Mouse (Mus musculus) midbrain, embryonic 15.5 days (tissue): Measurements from ENCODE around the gene Zfp580. TPM values are rescaled to one million over a fixed set of nuclear protein-coding genes. Genes with fewer than 3 reads are reported as not detected.
A peak's percentile ranks its signal among the peaks of the same experiment; 100 is the strongest.
"Not testable (repeated sequence)": the region's sequence is repeated elsewhere in the genome, so short reads cannot be mapped to it uniquely, and the experiment has no call there.

Experiments used
- ATAC-seq: fragments of 200-750 bp; cut with Nextera tagmentation; replicated peaks from 2 replicates; pipeline ENCODE4 v1.8.0; 2017; ENCODE audit warnings: moderate TSS enrichment
- H3K27ac ChIP-seq: fragments of 300-500 bp; sonication (generic); 2 replicates; pipeline ENCODE4 v1.5.1; 2015; ENCODE audit warnings: mild to moderate bottlenecking, inconsistent platforms
- H3K27me3 ChIP-seq: fragments of 300-500 bp; sonication (generic); replicated peaks from 2 replicates; pipeline ENCODE4 v1.6.1; 2015; ENCODE audit warnings: inconsistent platforms
- H3K36me3 ChIP-seq: fragments of 300-500 bp; sonication (generic); replicated peaks from 2 replicates; pipeline ENCODE4 v1.6.1; 2015; ENCODE audit warnings: inconsistent platforms
- H3K4me1 ChIP-seq: fragments of 300-500 bp; sonication (generic); 2 replicates; pipeline ENCODE4 v1.6.1; 2015; ENCODE audit warnings: inconsistent platforms
- H3K4me2 ChIP-seq: fragments of 300-500 bp; sonication (generic); 2 replicates; pipeline ENCODE4 v1.6.1; 2015; ENCODE audit warnings: inconsistent platforms, mild to moderate bottlenecking, moderate library complexity
- H3K4me3 ChIP-seq: fragments of 300-500 bp; sonication (generic); 2 replicates; pipeline ENCODE4 v1.5.1; 2015; ENCODE audit warnings: mild to moderate bottlenecking, inconsistent platforms
- H3K9ac ChIP-seq: fragments of 300-500 bp; sonication (generic); 2 replicates; pipeline ENCODE4 v1.6.1; 2015; ENCODE audit warnings: mild to moderate bottlenecking, inconsistent platforms
- H3K9me3 ChIP-seq: fragments of 300-500 bp; sonication (generic); 2 replicates; pipeline ENCODE4 v1.6.1; 2016; ENCODE audit warnings: inconsistent platforms
- WGBS: fragments of 180-500 bp; shearing (Covaris S2); methylation state at CpG from one replicate; pipeline ENCODE4 v1.1.7; 2015; ENCODE audit warnings: mixed read lengths; 5-methylcytosine and 5-hydroxymethylcytosine counted together
- polyA plus RNA-seq: library from polyadenylated mRNA; unstranded; fragments of >200 nt; fragmentation: Nextera tagmentation; extraction: Ambion mirVana; gene quantifications from 2 replicates; pipeline ENCODE4 v1.2.1, GENCODE M21; 2015

Zfp580 gene
- polyA plus RNA-seq, 1 experiment from 2014 or later: 110 TPM

DNA sequence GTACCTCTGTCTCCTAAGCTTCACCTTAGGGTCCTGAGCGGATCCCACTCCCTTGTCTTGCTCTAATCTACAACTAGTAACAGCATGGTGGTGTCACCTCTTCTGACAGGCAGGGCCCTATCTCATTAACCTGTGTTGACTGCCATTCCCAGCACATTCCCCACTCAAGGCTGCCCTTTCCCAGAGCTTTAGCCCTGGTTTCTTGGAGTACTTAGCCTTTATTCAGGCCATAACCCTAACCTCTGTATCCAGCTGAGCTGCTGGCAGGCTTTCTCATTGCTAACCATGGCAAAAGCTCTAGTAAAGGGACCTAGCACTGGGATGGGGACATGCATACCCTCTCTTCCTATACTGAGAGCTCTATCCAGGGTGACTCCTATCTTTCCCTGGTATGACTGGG, 7.3 kb downstream of the Zfp580 start:
- no peaks in the 10 kb centered on the region for H3K36me3 ChIP-seq
- no peak overlapping the region for H3K4me2 ChIP-seq
- H3K27ac ChIP-seq: no peak overlapping the region
- H3K27me3 ChIP-seq: peaks cover 22% of the 10 kb centered on the region
- H3K9me3 ChIP-seq: no peaks in the 10 kb centered on the region
- 91% methylated on average over 1 of the region's 1 CpGs for WGBS
- no peak for ATAC-seq
- no peak overlapping the region for H3K9ac ChIP-seq
- H3K4me1 ChIP-seq: peaks cover 71% of the 10 kb centered on the region
- H3K4me3 ChIP-seq: no peak overlapping the region; the same call in 1 of the 2 replicates

DNA sequence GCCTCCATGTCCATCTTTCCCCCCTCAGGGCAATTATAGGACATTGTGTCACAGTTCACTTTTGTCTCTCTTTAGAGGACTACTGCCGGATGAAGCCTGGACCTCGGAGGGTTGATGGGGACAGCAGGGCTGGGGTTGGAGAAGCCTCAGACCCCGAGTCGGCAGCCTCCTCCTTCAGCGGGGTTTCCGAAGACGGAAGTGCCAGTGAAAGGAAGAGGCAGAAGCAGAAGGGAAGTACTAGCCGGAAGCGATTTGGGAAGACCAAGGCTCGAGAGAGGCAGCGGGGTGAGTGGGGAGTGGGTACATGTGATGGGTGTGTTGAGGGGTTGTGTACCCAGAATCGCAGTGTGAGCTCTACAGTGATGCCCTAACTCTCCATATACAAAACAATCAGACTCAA, 8.1 kb downstream of the Zfp580 start:
- peaks cover 71% of the 10 kb centered on the region for H3K4me1 ChIP-seq
- no peak overlapping the region for H3K4me3 ChIP-seq
- H3K9me3 ChIP-seq: no peaks in the 10 kb centered on the region
- peak overlapping the region; percentile 99; the same call in 1 of the 2 replicates for H3K27ac ChIP-seq
- no peaks in the 10 kb centered on the region for H3K36me3 ChIP-seq
- WGBS: 94% methylated on average over 12 of the region's 12 CpGs
- peak overlapping the region; percentile 89 for H3K4me2 ChIP-seq
- H3K27me3 ChIP-seq: peaks cover 15% of the 10 kb centered on the region
- peak overlapping the region; percentile 88; the same call in 1 of the 2 replicates for H3K9ac ChIP-seq
- no peak for ATAC-seq

DNA sequence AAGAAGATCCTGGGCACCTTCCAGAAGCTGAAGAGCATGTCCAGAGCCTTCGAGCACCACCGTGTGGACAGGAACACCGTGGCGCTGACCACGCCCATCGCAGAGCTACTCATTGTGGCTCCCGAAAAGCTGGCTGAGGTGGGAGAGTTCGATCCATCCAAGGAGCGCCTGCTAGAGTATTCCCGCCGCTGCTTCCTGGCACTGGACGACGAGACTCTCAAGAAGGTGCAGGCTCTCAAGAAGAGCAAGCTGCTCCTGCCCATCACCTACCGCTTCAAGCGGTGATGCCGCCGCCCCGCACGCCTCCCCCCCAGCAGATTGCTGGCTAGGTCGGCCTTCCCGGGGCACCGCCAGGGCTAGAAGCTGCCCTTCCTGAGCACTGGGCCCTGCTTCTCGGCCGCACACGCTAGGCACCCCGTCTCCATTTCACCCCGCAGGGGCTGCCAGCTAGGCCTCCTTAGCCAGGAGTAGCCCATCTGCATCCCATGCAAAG, 8.9 kb downstream of the Zfp580 start:
- Histone ChIP-seq H3K27me3 (peaks cover 6% of the 10 kb centered on the region), H3K36me3 (no peaks in the 10 kb centered on the region), H3K4me1 (peaks cover 67% of the 10 kb centered on the region), H3K9me3 (no peaks in the 10 kb centered on the region), H3K27ac (peak overlapping the region; percentile 99), H3K4me3 (peak overlapping the region; percentile 55), H3K9ac (peak overlapping the region; percentile 88), H3K4me2 (peak overlapping the region; percentile 89)
- ATAC-seq: 0 out of 2 replicates have a peak, but pooled peaks have one; percentile 0
- WGBS: 3% methylated on average over 27 of the region's 27 CpGs

DNA sequence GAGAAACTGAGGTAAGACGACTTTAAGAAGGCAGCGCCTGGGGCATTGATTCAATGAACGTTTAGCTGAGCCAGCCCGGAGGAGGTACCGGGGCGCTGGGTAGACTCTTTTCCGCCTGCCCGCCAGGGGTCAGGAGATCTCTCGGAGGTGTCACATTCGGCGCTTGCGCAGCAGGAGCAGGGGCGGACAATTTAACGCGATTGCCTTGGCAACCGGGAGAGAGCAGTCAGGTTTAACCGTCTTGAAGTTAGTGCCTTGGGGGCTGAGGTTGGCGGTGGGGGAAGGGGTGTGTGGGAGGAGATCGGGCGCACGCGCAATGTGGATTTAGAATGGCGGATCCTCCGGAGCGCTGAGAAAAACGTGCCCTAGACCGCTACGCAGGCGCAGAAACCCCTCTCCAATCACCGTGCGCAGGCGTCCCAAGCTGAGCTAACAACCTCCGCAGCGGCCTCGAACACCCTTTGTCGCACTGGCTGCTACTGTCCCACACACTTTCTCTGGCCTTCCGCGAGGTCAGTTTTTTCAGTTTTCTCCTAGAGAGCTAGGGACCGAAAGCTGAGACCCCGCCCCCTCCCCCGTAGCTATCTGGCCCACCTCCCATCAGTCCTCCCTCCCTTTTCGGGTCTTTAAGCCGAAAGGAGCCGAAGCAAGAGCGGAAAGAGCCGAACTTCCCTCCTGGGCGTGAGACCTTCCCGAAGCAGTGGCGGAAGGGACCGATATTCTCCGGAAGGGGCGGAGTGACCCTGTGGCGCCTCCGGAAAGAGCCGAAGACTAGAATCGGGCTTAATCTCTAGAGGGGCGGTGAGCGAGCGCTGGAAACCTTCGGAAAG, 9.8 kb downstream of the Zfp580 start:
- H3K36me3 ChIP-seq: no peaks in the 10 kb centered on the region
- H3K9me3 ChIP-seq: no peaks in the 10 kb centered on the region
- peaks cover 67% of the 10 kb centered on the region for H3K4me1 ChIP-seq
- peak overlapping the region; percentile 89 for H3K4me2 ChIP-seq
- H3K27me3 ChIP-seq: no peaks in the 10 kb centered on the region
- H3K9ac ChIP-seq: peak overlapping the region; percentile 88
- under 1% methylated on average over 60 of the region's 60 CpGs for WGBS
- ATAC-seq: peak; percentile 91
- H3K4me3 ChIP-seq: peak overlapping the region; percentile 55
- H3K27ac ChIP-seq: peak overlapping the region; percentile 99

DNA sequence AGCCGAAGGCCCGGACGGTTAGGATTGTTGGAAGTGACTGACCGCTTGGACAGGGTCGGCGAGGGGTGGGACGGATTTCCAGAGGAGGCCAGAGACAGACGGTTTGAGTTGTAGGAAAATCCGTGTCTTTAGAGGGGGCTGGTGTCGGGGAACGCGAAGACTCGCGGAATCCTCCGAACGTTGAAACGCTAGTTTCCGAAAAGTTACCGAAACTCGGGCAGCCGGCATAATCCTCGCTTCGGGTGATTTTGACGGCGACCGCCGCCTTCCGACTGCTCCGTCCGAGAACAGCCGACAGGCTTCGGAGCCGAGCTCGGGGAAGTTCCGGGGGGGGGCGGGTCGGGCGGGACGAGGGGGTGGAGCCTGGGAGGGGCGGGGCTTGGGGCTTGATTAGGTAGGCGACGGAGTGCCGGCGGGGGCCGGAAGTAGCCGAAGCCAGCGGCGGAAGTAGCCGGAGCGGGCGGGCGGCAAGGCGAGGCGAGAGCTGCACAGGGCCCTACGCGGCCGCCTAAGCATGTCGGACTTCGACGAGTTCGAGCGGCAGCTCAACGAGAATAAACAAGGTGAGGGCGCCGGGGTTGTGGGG, 10.5 kb downstream of the Zfp580 start, which contains the start of gene U2af2:
Gene U2af2 (plus strand): TSS at position 370 of the 586 bp plus-strand sequence.
- Histone ChIP-seq H3K4me2 (peak within 1 kb of the TSS; percentile 89), H3K36me3 (no peaks in the 10 kb centered on the region), H3K27me3 (no peaks in the 10 kb centered on the region), H3K4me1 (peaks cover 67% of the 10 kb centered on the region), H3K4me3 (peak within 1 kb of the TSS; percentile 55), H3K27ac (peak within 1 kb of the TSS; percentile 99), H3K9me3 (no peaks in the 10 kb centered on the region), H3K9ac (peak within 1 kb of the TSS; percentile 88)
- under 1% methylated on average over 65 of the region's 65 CpGs for WGBS
- ATAC-seq: peak; percentile 79

DNA sequence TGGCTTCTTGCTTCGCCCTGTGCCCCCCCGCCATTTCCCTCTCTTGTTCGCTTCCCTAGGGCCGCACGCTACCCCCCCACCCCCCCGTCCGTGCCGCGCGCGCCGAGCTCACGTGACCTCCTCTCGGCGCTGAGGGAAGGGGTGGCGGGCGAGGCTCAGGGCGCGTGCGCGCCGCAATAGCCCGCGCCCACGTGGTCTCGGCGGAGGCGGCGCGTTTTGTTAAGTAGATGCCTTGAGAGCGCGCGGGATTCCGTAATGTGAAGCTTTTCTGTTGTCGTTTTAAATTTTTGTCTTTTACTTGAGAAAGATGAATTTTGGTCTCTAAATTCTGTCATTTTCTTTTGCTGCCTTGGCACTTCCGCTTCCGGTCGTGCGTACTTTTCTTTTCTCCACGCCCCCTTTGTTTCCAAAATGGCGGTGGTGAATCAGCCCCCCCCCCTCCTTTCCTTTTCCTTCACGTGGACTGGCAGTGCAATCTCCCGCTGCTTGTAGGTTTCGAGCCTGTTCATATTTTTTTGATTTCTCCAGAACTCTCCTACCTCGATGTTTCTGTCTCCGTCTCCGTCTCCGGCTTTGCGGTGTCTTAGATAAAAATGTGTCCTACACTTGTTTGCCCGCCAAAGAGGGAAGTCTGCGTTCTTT, 11.1 kb downstream of the Zfp580 start:
- Histone ChIP-seq H3K9me3 (no peaks in the 10 kb centered on the region), H3K4me2 (peak overlapping the region; percentile 89), H3K36me3 (0 out of 2 replicates have a peak, but pooled peaks cover 3% of the 10 kb centered on the region), H3K9ac (peak overlapping the region; percentile 88), H3K27me3 (no peaks in the 10 kb centered on the region), H3K4me3 (peak overlapping the region; percentile 55), H3K27ac (peak overlapping the region; percentile 99), H3K4me1 (peaks cover 62% of the 10 kb centered on the region)
- peak; percentile 16 for ATAC-seq
- WGBS: under 1% methylated on average over 50 of the region's 51 CpGs

DNA sequence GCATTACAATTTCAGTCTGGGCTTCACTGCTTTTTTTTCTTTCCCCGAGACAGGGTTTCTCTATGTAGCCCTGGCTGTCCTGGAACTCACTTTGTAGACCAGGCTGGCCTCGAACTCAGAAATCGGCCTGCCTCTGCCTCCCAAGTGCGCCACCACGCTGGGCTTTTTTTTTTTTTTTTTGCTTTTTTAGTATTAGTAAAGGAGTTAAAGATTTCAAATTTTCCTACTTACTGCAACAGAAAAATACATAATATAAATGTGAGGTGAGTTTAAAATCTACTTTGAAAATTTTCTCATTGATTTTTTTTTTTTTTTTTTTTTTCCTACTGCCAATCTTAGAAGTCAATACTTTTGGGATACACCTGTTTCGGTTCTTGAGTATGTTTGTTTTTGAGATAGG, 13.5 kb downstream of the Zfp580 start:
- no peaks in the 10 kb centered on the region for H3K27me3 ChIP-seq

DNA sequence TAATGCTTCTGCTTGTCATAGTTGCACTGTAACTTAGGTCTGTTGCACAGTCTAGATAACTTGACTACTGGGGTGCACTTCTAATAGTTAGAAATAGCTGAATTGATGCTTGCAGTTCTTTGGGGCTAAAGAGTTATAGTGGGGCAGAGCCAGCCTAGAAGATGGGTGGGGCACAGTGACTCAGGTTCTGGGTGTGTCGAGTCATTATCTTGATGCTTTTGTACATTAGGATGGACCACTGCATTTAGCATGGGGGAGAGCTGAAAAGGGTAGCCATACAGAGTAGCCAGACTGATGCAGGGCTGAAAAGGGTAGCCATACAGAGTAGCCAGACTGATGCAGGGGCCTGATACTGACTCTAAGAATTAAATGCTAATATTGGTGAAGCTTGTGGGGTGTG, 22.2 kb downstream of the Zfp580 start:
- no peak for ATAC-seq
- no peak overlapping the region for H3K4me3 ChIP-seq
- 90% methylated on average over 1 of the region's 1 CpGs for WGBS
- H3K4me1 ChIP-seq: no peaks in the 10 kb centered on the region
- no peaks in the 10 kb centered on the region for H3K9me3 ChIP-seq
- no peak overlapping the region for H3K27ac ChIP-seq
- peaks cover 87% of the 10 kb centered on the region for H3K36me3 ChIP-seq
- H3K4me2 ChIP-seq: no peak overlapping the region
- no peaks in the 10 kb centered on the region for H3K27me3 ChIP-seq
- H3K9ac ChIP-seq: no peak overlapping the region

More for the DNA sequence above, 13.5 kb downstream of the Zfp580 start:
- no peak overlapping the region for H3K4me3 ChIP-seq
- H3K36me3 ChIP-seq: peaks cover 26% of the 10 kb centered on the region
- WGBS: 95% methylated on average over 6 of the region's 6 CpGs
- H3K27ac ChIP-seq: no peak overlapping the region
- ATAC-seq: no peak
- peak overlapping the region; percentile 89; the same call in 1 of the 2 replicates for H3K4me2 ChIP-seq
- H3K4me1 ChIP-seq: peaks cover 40% of the 10 kb centered on the region
- no peaks in the 10 kb centered on the region for H3K9me3 ChIP-seq
- H3K9ac ChIP-seq: no peak overlapping the region

DNA sequence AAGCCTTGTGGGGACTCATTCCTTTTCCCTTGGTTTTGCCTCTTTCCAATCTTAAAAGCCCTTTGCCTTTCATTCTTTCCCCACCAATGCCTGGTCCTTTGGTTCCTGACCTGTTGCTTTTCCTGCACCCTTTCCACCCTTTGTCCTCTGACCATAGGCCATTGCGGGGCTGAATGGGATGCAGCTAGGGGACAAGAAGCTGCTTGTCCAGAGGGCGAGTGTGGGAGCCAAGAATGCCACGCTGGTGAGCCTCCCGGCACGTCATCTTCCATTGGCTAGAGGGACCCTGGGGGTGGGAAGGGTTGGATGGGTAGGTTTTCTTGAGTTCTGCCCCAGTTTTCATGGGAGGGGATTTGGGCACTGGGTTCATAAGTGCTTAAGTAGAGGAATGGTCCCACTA, 23.6 kb downstream of the Zfp580 start:
- Histone ChIP-seq H3K36me3 (peaks cover 79% of the 10 kb centered on the region), H3K4me3 (no peak overlapping the region), H3K27me3 (no peaks in the 10 kb centered on the region), H3K4me2 (no peak overlapping the region), H3K27ac (no peak overlapping the region), H3K9me3 (no peaks in the 10 kb centered on the region), H3K9ac (no peak overlapping the region), H3K4me1 (no peaks in the 10 kb centered on the region)
- 92% methylated on average over 5 of the region's 5 CpGs for WGBS
- no peak for ATAC-seq

DNA sequence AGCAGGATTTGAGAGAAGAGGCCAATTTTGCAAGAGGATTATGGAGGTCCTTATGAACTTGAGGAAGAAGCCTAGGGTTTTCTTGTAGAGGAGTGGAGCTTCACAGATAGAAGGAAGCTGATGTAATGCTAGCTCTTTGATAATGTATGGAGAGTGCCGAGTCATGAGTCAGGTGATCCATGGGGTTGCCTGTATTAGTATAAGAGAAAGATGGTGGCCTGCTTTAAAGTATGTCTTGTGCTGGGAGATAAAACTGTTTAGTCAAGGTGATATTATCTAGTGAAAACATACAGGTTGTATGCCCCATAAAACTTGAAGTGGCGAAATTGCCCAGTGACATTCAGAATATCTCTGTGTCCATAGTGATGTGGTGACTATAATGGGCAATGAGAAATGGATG, 25.6 kb downstream of the Zfp580 start:
- Histone ChIP-seq H3K4me2 (no peak overlapping the region), H3K4me1 (peaks cover 13% of the 10 kb centered on the region), H3K27me3 (no peaks in the 10 kb centered on the region), H3K9me3 (no peaks in the 10 kb centered on the region), H3K4me3 (no peak overlapping the region), H3K36me3 (peaks cover 63% of the 10 kb centered on the region), H3K9ac (no peak overlapping the region), H3K27ac (no peak overlapping the region)
- 88% methylated on average over 2 of the region's 2 CpGs for WGBS
- no peak for ATAC-seq

DNA sequence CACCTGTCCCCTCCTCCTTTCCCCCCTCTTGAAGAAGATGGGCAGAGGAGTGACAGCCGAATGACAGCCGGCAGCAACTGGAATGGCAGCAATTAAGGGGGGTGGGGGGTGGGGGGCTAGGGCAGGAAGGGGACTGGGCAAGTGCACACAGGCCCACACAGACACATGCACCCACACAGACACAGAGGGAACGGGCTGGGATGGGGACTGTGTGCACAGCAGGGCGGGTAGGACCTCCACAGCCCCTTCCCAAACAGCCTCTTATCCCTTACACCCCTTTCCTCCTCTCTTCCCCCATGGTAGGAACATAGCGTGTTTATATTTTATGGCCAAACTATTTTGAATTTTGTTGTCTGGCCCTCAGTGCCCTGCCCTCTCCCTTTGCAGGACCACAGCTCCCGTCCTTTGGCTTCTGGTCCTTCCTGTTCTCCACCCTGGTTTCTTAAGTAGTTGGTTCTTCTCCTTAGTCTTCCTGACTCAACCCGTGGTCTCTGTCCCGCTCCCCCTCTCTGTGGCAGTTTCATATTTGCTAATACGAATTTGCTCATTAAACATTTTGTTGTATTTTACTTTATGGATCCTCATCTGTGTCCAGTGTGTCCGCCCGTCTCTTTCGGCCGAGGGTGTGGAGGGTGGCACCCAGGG, 28.1 kb downstream of the Zfp580 start:
- H3K36me3 ChIP-seq: peaks cover 38% of the 10 kb centered on the region
- peak overlapping the region; percentile 89 for H3K27ac ChIP-seq
- peak; percentile 67 for ATAC-seq
- not testable (repeated sequence) for H3K9ac ChIP-seq, H3K27me3 ChIP-seq, H3K9me3 ChIP-seq
- 48% methylated on average over 11 of the region's 13 CpGs for WGBS
- H3K4me1 ChIP-seq: peaks cover 26% of the 10 kb centered on the region
- H3K4me2 ChIP-seq: peak overlapping the region; percentile 84
- H3K4me3 ChIP-seq: peak overlapping the region; percentile 93
